ENCODE assay signal across 13 mouse cellular contexts in the genomic region with DNA sequence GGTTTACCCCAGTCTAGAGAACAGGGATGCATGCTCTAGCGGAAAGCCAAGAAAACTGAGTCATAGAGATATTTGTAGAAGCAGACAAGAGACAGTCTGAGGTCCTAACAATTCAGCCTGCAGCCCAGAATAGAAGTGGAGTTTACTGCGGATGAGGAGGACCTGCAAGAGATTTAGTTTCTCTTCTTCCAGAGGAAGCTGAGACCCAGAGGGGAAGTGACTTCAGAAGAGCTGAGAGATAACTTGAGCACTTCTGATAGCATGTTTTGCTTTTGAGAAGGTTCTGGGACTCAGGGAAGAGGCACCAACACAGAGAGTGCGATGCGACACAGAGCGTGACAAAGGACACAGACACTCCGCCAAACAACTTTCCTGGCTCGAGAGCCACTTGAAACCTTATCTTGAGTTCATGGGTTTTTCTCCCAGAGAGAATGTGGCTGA. TPM values are rescaled to one million over a fixed set of nuclear protein-coding genes. Genes with fewer than 3 reads are reported as not detected.
DNase-seq lines count a peak whose midpoint lies in the region; ATAC-seq and TF ChIP-seq lines count a peak whose summit lies in the region.
"Had no signal": no experiment of that assay in that cellular context is flagged by ENCODE, and none has a peak within 500 bp of the region (broad histone marks: within the 10 kb centered on the region; RNA-seq: fewer than 3 reads in every experiment).

No protein-coding gene starts in this region.

- no peaks in the 10 kb centered on the region for H3K9me3 ChIP-seq in kidney, embryonic 15.5 days (replicated peaks)
- no peaks in the 10 kb centered on the region for H3K9me3 ChIP-seq in heart, embryonic 15.5 days (replicated peaks)
- no peaks in the 10 kb centered on the region for H3K9me3 ChIP-seq in lung, embryonic 15.5 days
- H3K9me3 ChIP-seq: hindbrain, embryonic 15.5 days had no signal

- no peak overlapping the region for H3K4me3 ChIP-seq in kidney, embryonic 15.5 days (replicated peaks)
- no peak overlapping the region for H3K4me3 ChIP-seq in cortical plate, adult 2 months (ENCODE audit: insufficient read depth, low read length)
- peak overlapping the region; percentile 34 for H3K4me3 ChIP-seq in heart, embryonic 15.5 days
- H3K4me3 ChIP-seq in lung, embryonic 15.5 days = no peak overlapping the region
- H3K4me3 ChIP-seq: hindbrain, embryonic 15.5 days had no signal

- H3K27ac ChIP-seq in kidney, embryonic 15.5 days = 0 out of 2 replicates have a peak overlapping the region, but pooled peaks have one; percentile 9
- peak overlapping the region; percentile 59; the same call in 1 of the 2 replicates for H3K27ac ChIP-seq in cortical plate, adult 2 months (ENCODE audit: insufficient read depth, low read length)
- H3K27ac ChIP-seq in heart, embryonic 15.5 days = peak overlapping the region; percentile 90
- H3K27ac ChIP-seq in lung, embryonic 15.5 days = peak overlapping the region; percentile 43; the same call in 1 of the 2 replicates
- H3K27ac ChIP-seq: hindbrain, embryonic 15.5 days had no signal

- DNase-seq in kidney, postnatal 25 days = no peak
- DNase-seq in layer of hippocampus, adult 18-20 months (ENCODE audit: low spot score in 2 of 2) = no peak
- DNase-seq in adrenal gland, postnatal 4 days (ENCODE audit: low spot score in 2 of 2) = no peak
- DNase-seq in c-Kit-positive CD71-positive TER-119-positive erythroid progenitor cells, embryonic 14.5 days (ENCODE audit: low spot score) = no peak
- DNase-seq: cerebellum, adult 2 months; thymus, postnatal 25 days had no signal

- H3K4me2 ChIP-seq in kidney, embryonic 15.5 days = no peak overlapping the region
- H3K4me2 ChIP-seq in heart, embryonic 15.5 days = peak overlapping the region; percentile 53
- H3K4me2 ChIP-seq in lung, embryonic 15.5 days = peak overlapping the region; percentile 11; the same call in 1 of the 2 replicates
- H3K4me2 ChIP-seq: hindbrain, embryonic 15.5 days had no signal

- WGBS in kidney, embryonic 15.5 days = 53% methylated on average over 7 of the region's 7 CpGs
- WGBS in heart, embryonic 15.5 days = 11% methylated on average over 7 of the region's 7 CpGs
- WGBS in lung, embryonic 15.5 days = 23% methylated on average over 7 of the region's 7 CpGs

- H3K27me3 ChIP-seq in kidney, embryonic 15.5 days = no peaks in the 10 kb centered on the region
- no peaks in the 10 kb centered on the region for H3K27me3 ChIP-seq in heart, embryonic 15.5 days
- H3K27me3 ChIP-seq in lung, embryonic 15.5 days = no peaks in the 10 kb centered on the region
- H3K27me3 ChIP-seq: hindbrain, embryonic 15.5 days had no signal

- no peak for ATAC-seq in kidney, embryonic 15.5 days (replicated peaks; ENCODE audit: low FRiP score)
- ATAC-seq in heart, embryonic 15.5 days (replicated peaks; ENCODE audit: insufficient number of reproducible peaks, insufficient read depth, low FRiP score, low read depth) = peak; percentile 70
- no peak for ATAC-seq in lung, embryonic 15.5 days (ENCODE audit: borderline replicate concordance, extremely low read depth, low FRiP score, low TSS enrichment)
- ATAC-seq: activated CD4-positive, CD25-positive, alpha-beta regulatory T cell, adult 4 months had no signal

- no peak for TF ChIP-seq CTCF in cortical plate, adult 2 months (IDR thresholded peaks at IDR 0.05; ENCODE audit: extremely low read depth, insufficient read depth, low read length)

- H3K9ac ChIP-seq in kidney, embryonic 15.5 days = no peak overlapping the region
- H3K9ac ChIP-seq in heart, embryonic 15.5 days = no peak overlapping the region
- H3K9ac ChIP-seq in lung, embryonic 15.5 days = no peak overlapping the region
- H3K9ac ChIP-seq: hindbrain, embryonic 15.5 days had no signal

- TF ChIP-seq POLR2A in cortical plate, adult 2 months (IDR thresholded peaks at IDR 0.05; ENCODE audit: extremely low read depth, insufficient read depth, low read length) = no peak

- H3K36me3 ChIP-seq in kidney, embryonic 15.5 days = no peaks in the 10 kb centered on the region
- H3K36me3 ChIP-seq in heart, embryonic 15.5 days = peaks cover 4% of the 10 kb centered on the region; the same call in 1 of the 2 replicates
- no peaks in the 10 kb centered on the region for H3K36me3 ChIP-seq in lung, embryonic 15.5 days
- H3K36me3 ChIP-seq: hindbrain, embryonic 15.5 days had no signal

- H3K4me1 ChIP-seq in kidney, embryonic 15.5 days = peaks cover 25% of the 10 kb centered on the region
- H3K4me1 ChIP-seq in cortical plate, adult 2 months (ENCODE audit: control insufficient read depth, insufficient read depth, low read length) = peaks cover 4% of the 10 kb centered on the region
- peaks cover 62% of the 10 kb centered on the region for H3K4me1 ChIP-seq in heart, embryonic 15.5 days (replicated peaks)
- peaks cover 33% of the 10 kb centered on the region for H3K4me1 ChIP-seq in lung, embryonic 15.5 days
- H3K4me1 ChIP-seq: hindbrain, embryonic 15.5 days had no signal

RNA-seq across cellular contexts. Expression of a gene that starts 21.4 kb away (rescaled TPM):
- 9.7 and 10.9 TPM in 2 replicates for polyA plus RNA-seq in kidney, embryonic 15.5 days (2015; fragmentation: Nextera tagmentation; extraction: Ambion mirVana)
- polyA plus RNA-seq in cortical plate, adult 2 months (2012; rRNA removed) = 7.4 and 9.8 TPM in 2 replicates
- polyA plus RNA-seq in heart, embryonic 15.5 days (2015; fragmentation: Nextera tagmentation; extraction: Ambion mirVana) = 8.4 and 10.6 TPM in 2 replicates
- polyA plus RNA-seq in lung, embryonic 15.5 days (2015; fragmentation: Nextera tagmentation; extraction: Ambion mirVana) = 10.1 and 10.4 TPM in 2 replicates
- total RNA-seq in layer of hippocampus, adult 18-20 months (2021) = 1 to 10 TPM; 1.5 TPM
- 1 to 10 TPM; 8.3 to 9.4 TPM for total RNA-seq in adrenal gland, postnatal 4 days (2021)

RNA-seq across cellular contexts. Expression of a gene that starts 21.9 kb away (rescaled TPM):
- polyA plus RNA-seq in kidney, embryonic 15.5 days (2015; fragmentation: Nextera tagmentation; extraction: Ambion mirVana) = 6.8 and 8.3 TPM in 2 replicates
- polyA plus RNA-seq in cortical plate, adult 2 months (2012; rRNA removed) = 14.2 and 14.7 TPM in 2 replicates
- polyA plus RNA-seq in heart, embryonic 15.5 days (2015; fragmentation: Nextera tagmentation; extraction: Ambion mirVana) = 13.1 and 14.0 TPM in 2 replicates
- polyA plus RNA-seq in lung, embryonic 15.5 days (2015; fragmentation: Nextera tagmentation; extraction: Ambion mirVana) = 2.8 and 3.6 TPM in 2 replicates
- total RNA-seq in layer of hippocampus, adult 18-20 months (2021) = 10 to 100 TPM in 1 of 2 experiments, 1 to 10 TPM in 1; 9.9 to 10.6 TPM
- total RNA-seq in adrenal gland, postnatal 4 days (2021) = 10 to 100 TPM; 76.5 to 89.9 TPM
- total RNA-seq: megakaryocyte progenitor cell, adult 5-6 weeks had no signal
- polyA plus RNA-seq: activated CD4-positive, CD25-positive, alpha-beta regulatory T cell, adult 4 months had no signal

Comparison
In these comparisons a context has a peak if more than half of its experiments do, and no peak if none do; other contexts are left out.
1. H3K27ac ChIP-seq: peak in every context shown above with its lines; median percentile 90 in heart, embryonic 15.5 days; 59 in cortical plate, adult 2 months; 43 in lung, embryonic 15.5 days; 9 in kidney, embryonic 15.5 days.